Mouse (Mus musculus) liver, postnatal 0 days (tissue): ENCODE measurements around the gene Dnajb3. TPM values are rescaled to one million over a fixed set of nuclear protein-coding genes. Genes with fewer than 3 reads are reported as not detected.
A peak's percentile ranks its signal among the peaks of the same experiment; 100 is the strongest.

ENCODE experiments used
- ATAC-seq: fragments of 200-750 bp; cut with Nextera tagmentation; 2 replicates; pipeline ENCODE4 v1.8.0; 2017; ENCODE audit warnings: mild to moderate bottlenecking, moderate library complexity
- DNase-seq: peaks from one replicate; pipeline ENCODE4 v3.0.0-alpha.2; 2016
- H3K27ac ChIP-seq: fragments of 300-500 bp; sonication (generic); 2 replicates; pipeline ENCODE4 v1.5.1; 2014; ENCODE audit warnings: antibody characterized with exemption, moderate library complexity, mild to moderate bottlenecking, low read depth
- H3K27me3 ChIP-seq: fragments of 300-500 bp; sonication (generic); 2 replicates; pipeline ENCODE4 v1.6.1; 2014; ENCODE audit warnings: low read length, control low read depth, mixed read lengths; ENCODE audit not compliant: insufficient read depth
- H3K36me3 ChIP-seq: fragments of 300-500 bp; sonication (generic); replicated peaks from 2 replicates; pipeline ENCODE4 v1.6.1; 2014; ENCODE audit warnings: mild to moderate bottlenecking, control low read depth, low read length, moderate library complexity, mixed read lengths; ENCODE audit not compliant: insufficient read depth
- H3K4me1 ChIP-seq: fragments of 300-500 bp; sonication (generic); 2 replicates; pipeline ENCODE4 v1.6.1; 2014; ENCODE audit warnings: antibody characterized with exemption, mild to moderate bottlenecking, control low read depth; ENCODE audit not compliant: insufficient read depth
- H3K4me2 ChIP-seq: fragments of 300-500 bp; sonication (generic); 2 replicates; pipeline ENCODE4 v1.6.1; 2014; ENCODE audit warnings: low read depth, mild to moderate bottlenecking, low read length, moderate library complexity, mixed read lengths
- H3K4me3 ChIP-seq: fragments of 300-500 bp; sonication (generic); 2 replicates; pipeline ENCODE4 v1.5.1; 2014; ENCODE audit warnings: low read depth, low read length
- H3K9ac ChIP-seq: fragments of 300-500 bp; sonication (generic); replicated peaks from 2 replicates; pipeline ENCODE4 v1.6.1; 2014; ENCODE audit warnings: mild to moderate bottlenecking, moderate library complexity
- H3K9me3 ChIP-seq: fragments of 300-500 bp; sonication (generic); 2 replicates; pipeline ENCODE4 v1.6.1; 2016; ENCODE audit warnings: mild to moderate bottlenecking, control low read depth, low read length, mixed read lengths
- CTCF ChIP-seq: sonication (generic); IDR thresholded peaks from 2 replicates; pipeline ENCODE4 v1.5.1; 2016; ENCODE audit warnings: antibody characterized with exemption, low read depth
- EP300 ChIP-seq: IDR thresholded peaks from 2 replicates; pipeline ENCODE4 v1.6.1; 2016; ENCODE audit warnings: antibody characterized with exemption, low read depth, mild to moderate bottlenecking
- WGBS: fragments of 180-500 bp; shearing (Covaris S2); extraction: QIAGEN DNeasy Blood & Tissue Kit; methylation state at CpG from one replicate; pipeline ENCODE4 v1.1.7; 2014; ENCODE audit not compliant: insufficient replicate concordance; 5-methylcytosine and 5-hydroxymethylcytosine counted together
- polyA plus RNA-seq: library from polyadenylated mRNA; unstranded; fragments of >200 nt; fragmentation: Nextera tagmentation; extraction: Ambion mirVana; gene quantifications from 2 replicates; pipeline ENCODE4 v1.2.1, GENCODE M21; 2015

Gene Dnajb3
- polyA plus RNA-seq = 7.1 and 7.8 TPM in 2 replicates

DNA sequence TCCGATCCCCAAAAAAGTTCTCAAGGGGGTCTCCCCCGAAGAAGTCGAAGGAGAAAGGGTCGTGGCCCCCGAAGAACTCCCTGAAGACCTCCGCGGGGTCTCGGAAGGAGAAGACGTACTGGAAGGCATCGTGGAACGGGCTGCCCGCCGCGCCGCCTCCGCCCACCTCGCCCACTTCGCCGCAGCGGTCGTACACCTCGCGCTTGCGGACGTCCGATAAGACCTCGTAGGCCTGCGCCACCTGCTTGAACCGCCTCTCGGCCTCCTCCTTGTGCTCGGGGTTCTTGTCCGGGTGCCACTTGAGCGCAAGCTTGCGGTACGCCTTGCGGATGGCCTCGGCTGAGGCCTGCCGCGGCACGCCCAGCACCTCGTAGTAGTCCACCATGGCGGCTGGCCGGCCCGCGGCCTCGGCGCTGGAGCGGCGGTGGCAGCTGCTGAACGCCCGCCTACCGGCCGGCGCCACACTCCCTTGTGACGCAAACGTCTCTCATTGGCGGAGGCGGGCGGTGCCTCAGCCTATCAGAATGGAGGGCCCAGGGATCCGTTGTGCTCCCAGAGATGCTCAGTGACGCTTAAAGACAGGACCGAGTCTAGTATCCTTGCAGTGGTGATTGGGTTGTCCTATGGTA lies at the start of gene Dnajb3:
Gene Dnajb3, minus strand, starts transcription at position 489 of the 629 bp plus-strand sequence.
- DNase-seq = peak; percentile 82
- H3K27ac ChIP-seq = peak within 1 kb of the TSS; percentile 84
- peaks cover 31% of the 10 kb centered on the region for H3K4me1 ChIP-seq
- peak within 1 kb of the TSS; percentile 71 for H3K9ac ChIP-seq
- H3K4me2 ChIP-seq = peak within 1 kb of the TSS; percentile 67
- WGBS = 11% methylated on average over 60 of the region's 62 CpGs
- 0 out of 2 replicates have a peak, but pooled peaks cover 2% of the 10 kb centered on the region for H3K36me3 ChIP-seq
- TF ChIP-seq EP300 (no peak), CTCF (no peak)
- peak; percentile 81 for ATAC-seq
- H3K9me3 ChIP-seq = no peaks in the 10 kb centered on the region
- H3K4me3 ChIP-seq = peak within 1 kb of the TSS; percentile 49
- no peaks in the 10 kb centered on the region for H3K27me3 ChIP-seq

DNA sequence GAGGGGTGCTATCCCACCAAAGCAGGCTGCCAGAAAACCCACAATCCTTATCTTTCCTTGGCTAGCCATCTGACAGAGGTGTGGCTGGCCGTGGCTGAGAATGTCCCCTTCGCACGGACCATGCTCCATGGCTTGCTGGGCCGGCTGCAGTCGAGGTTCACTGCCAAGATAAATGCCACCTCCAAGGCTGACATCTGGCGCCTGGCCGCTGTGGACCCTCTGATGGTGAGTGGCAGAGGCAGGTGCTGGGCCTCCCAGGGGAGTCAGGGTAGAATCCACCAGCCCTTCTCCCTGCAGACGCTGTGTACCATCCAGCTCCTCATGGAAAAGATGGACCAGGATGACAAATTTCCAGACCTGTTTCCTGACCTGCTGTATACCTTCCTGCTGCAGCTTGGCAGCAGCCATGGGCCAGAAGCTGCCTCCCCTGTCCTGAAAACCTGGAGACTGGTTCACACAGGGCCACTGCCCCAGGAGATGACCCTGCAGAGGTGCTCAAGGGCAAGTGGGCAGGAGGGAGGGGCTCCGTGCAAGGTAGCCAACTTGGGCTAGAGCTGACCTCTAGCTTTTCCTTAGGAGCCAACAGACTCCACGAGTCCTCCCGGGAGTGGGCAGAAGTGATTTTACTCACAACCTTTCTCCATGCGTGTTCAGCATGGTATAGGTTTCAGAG lies 49.3 kb upstream of the Dnajb3 start:
- DNase-seq (no peak), ATAC-seq (no peak)
- no peak overlapping the region for H3K4me2 ChIP-seq
- H3K4me3 ChIP-seq = no peak overlapping the region
- peaks cover 38% of the 10 kb centered on the region for H3K4me1 ChIP-seq
- TF ChIP-seq EP300 (no peak), CTCF (no peak)
- H3K36me3 ChIP-seq = no peaks in the 10 kb centered on the region
- no peak overlapping the region for H3K9ac ChIP-seq
- WGBS = 78% methylated on average over 12 of the region's 12 CpGs
- peaks cover 6% of the 10 kb centered on the region; the same call in 1 of the 2 replicates for H3K9me3 ChIP-seq
- no peaks in the 10 kb centered on the region for H3K27me3 ChIP-seq
- H3K27ac ChIP-seq = no peak overlapping the region

DNA sequence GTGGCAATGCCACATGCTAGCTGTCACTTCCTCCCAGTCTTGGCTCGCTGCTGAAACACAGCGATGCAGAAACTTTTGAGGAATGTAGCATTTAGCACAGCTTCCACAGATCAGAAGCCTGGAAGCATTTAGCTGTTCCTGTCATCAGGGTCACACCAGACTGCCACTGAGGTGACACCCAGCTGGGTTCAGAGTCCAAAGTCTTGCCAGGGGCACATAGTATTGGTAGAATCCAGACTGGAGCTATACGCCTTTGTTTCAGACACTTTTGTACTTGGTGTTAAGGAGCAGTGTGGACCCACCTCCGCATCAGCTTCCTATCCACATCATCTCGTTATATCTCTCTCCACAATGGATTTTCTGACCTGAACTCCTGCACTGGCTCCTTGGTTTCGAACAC lies 48.0 kb upstream of the Dnajb3 start:
- Histone ChIP-seq H3K4me1 (peaks cover 26% of the 10 kb centered on the region), H3K9ac (no peak overlapping the region), H3K4me3 (no peak overlapping the region), H3K27me3 (no peaks in the 10 kb centered on the region), H3K9me3 (peaks cover 14% of the 10 kb centered on the region; the same call in 1 of the 2 replicates), H3K4me2 (no peak overlapping the region), H3K27ac (peak overlapping the region; percentile 11; the same call in 1 of the 2 replicates), H3K36me3 (no peaks in the 10 kb centered on the region)
- no peak for TF ChIP-seq CTCF
- ATAC-seq = peak; percentile 69
- peak; percentile 73 for DNase-seq
- 59% methylated on average over 6 of the region's 6 CpGs for WGBS

DNA sequence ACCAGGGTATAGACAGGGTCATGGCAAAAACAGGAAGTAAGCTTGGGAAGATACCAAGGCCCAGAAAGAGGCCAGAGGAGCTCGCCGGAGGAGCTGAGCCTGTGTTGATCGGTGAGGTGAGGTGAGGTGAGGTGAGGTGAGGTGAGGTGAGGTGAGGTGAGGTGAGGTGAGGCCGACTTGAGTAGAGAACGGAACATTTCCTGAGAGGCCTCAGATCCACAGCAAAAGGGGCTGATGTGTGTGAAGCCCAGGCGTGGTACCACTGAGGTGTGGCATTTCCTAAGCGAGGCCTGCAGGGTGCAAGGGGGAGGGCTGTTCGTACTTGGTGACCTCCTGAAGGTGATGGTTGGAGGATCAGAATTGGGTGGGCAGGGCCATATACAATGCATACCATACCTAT lies 47.5 kb upstream of the Dnajb3 start:
- TF ChIP-seq EP300 (no peak), CTCF (no peak)
- Histone ChIP-seq H3K9me3 (peaks cover 14% of the 10 kb centered on the region; the same call in 1 of the 2 replicates), H3K4me3 (no peak overlapping the region), H3K27me3 (no peaks in the 10 kb centered on the region), H3K4me1 (peaks cover 26% of the 10 kb centered on the region), H3K36me3 (no peaks in the 10 kb centered on the region), H3K9ac (no peak overlapping the region), H3K4me2 (no peak overlapping the region), H3K27ac (no peak overlapping the region)
- peak; percentile 54 for DNase-seq
- 63% methylated on average over 8 of the region's 8 CpGs for WGBS
- ATAC-seq = peak; percentile 5; the same call in 1 of the 2 replicates

DNA sequence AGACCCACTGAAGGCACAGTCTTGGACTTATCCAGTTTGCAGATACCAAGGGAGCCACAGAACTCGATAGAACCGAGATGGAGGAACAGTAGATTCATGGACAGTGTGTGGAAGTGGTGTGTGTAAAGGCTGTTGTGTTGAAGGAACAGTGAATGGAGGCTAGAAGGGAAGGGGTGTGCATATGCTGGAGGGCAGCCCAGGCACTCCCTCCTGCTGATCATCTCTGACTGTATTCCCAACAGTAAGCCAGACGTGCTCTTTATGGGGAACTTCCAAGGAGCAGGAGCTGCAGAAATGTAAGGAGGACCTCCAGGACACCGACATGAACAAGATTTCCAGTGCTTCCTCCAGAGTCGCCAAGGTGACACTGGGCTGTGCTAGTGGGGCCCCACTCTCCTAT lies 44.4 kb upstream of the Dnajb3 start:
- no peak overlapping the region for H3K4me2 ChIP-seq
- no peaks in the 10 kb centered on the region for H3K27me3 ChIP-seq
- H3K4me3 ChIP-seq = no peak overlapping the region
- H3K9me3 ChIP-seq = peaks cover 20% of the 10 kb centered on the region
- ATAC-seq = no peak
- H3K27ac ChIP-seq = no peak overlapping the region
- peaks cover 13% of the 10 kb centered on the region for H3K4me1 ChIP-seq
- no peak for DNase-seq
- 72% methylated on average over 5 of the region's 5 CpGs for WGBS
- no peaks in the 10 kb centered on the region for H3K36me3 ChIP-seq
- TF ChIP-seq CTCF (no peak), EP300 (no peak)
- H3K9ac ChIP-seq = no peak overlapping the region

DNA sequence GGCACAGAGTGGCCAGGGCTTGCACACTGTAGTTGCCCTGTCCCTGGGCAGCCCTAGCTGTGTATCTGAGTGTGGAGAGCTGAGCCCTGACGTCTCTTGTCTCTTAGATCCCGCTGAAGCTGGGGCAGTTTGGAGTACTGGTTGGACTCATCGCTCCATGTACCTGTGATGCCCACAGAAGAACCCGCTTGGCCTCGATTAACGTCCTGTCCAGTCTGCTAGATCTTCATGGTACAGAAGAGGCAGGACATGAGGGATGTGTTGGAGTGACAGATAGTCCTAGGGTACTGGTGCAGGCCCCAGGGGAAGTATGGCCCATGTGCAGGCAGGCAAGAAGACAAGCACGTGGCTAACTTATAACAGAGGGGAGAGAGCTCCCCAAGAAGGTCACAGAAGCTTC lies 44.0 kb upstream of the Dnajb3 start:
- TF ChIP-seq EP300 (no peak), CTCF (no peak)
- Histone ChIP-seq H3K4me1 (peaks cover 13% of the 10 kb centered on the region), H3K9ac (no peak overlapping the region), H3K9me3 (peaks cover 23% of the 10 kb centered on the region), H3K27me3 (no peaks in the 10 kb centered on the region), H3K4me2 (no peak overlapping the region), H3K27ac (no peak overlapping the region), H3K4me3 (no peak overlapping the region), H3K36me3 (no peaks in the 10 kb centered on the region)
- DNase-seq = no peak
- WGBS = 70% methylated on average over 7 of the region's 7 CpGs
- ATAC-seq = no peak
